Mouse (Mus musculus) brain, embryonic 14.5 days (tissue): Measurements from ENCODE around the gene Kcnc3.

Source experiments
- CTCF ChIP-seq: fragments of 200-500 bp; IDR thresholded peaks from 2 replicates; pipeline ENCODE4 v1.5.1; 2012; ENCODE audit warnings: inconsistent platforms, mild to moderate bottlenecking, moderate library complexity, borderline replicate concordance; ENCODE audit not compliant: insufficient read depth, insufficient read length; ENCODE audit errors: extremely low read depth
- POLR2A ChIP-seq: fragments of 200-500 bp; IDR thresholded peaks from 2 replicates; pipeline ENCODE4 v1.6.1; 2012; ENCODE audit warnings: mild to moderate bottlenecking, inconsistent platforms, borderline replicate concordance; ENCODE audit not compliant: poor library complexity, insufficient read depth, insufficient read length, severe bottlenecking; ENCODE audit errors: extremely low read depth

- TF ChIP-seq POLR2A = no peak
- TF ChIP-seq CTCF = no peak
Observed at GRCm38 (mm10) chr7:44647729-44648128, 57.3 kb downstream of the Kcnc3 start.
